Mouse (Mus musculus): ENCODE data around the gene Acin1. TPM values are rescaled to one million over a fixed set of nuclear protein-coding genes. Genes with fewer than 3 reads are reported as not detected.

The Acin1 gene
- polyA plus RNA-seq, 1 experiment: 107 TPM

GRCm38 (mm10) chr14:54602613-54603012, 84.1 kb downstream of the Acin1 start:
- H3K79me3 ChIP-seq (ENCODE audit: low read depth): no peaks in the 10 kb centered on the region
- H3ac ChIP-seq (ENCODE audit: control insufficient read depth, insufficient read length, low read depth): no peak overlapping the region
- H3K36me3 ChIP-seq (ENCODE audit: control insufficient read depth, insufficient read depth): peaks cover 3% of the 10 kb centered on the region
- TF ChIP-seq CEBPB (IDR thresholded peaks at IDR 0.05; ENCODE audit: low read depth) (no peak), CTCF (IDR thresholded peaks at IDR 0.05; ENCODE audit: control insufficient read depth, insufficient read depth, insufficient read length) (no peak), USF1 (IDR thresholded peaks at IDR 0.05; ENCODE audit: low read depth) (no peak), MYOD1 (IDR thresholded peaks at IDR 0.05; ENCODE audit: control insufficient read depth, insufficient read length, low read depth) (no peak), MYOG (IDR thresholded peaks at IDR 0.05; ENCODE audit: control insufficient read depth, extremely low read depth, insufficient read length) (no peak), FOSL1 (IDR thresholded peaks at IDR 0.05; ENCODE audit: insufficient read depth, low read length, poor library complexity, severe bottlenecking) (no peak), MAX (IDR thresholded peaks at IDR 0.05) (no peak)
- no peaks in the 10 kb centered on the region for H3K79me2 ChIP-seq (ENCODE audit: control insufficient read depth, insufficient read depth)
- peak overlapping the region; percentile 38 for H3K4me3 ChIP-seq (ENCODE audit: insufficient read depth, poor library complexity, severe bottlenecking)
- H3K27me3 ChIP-seq (ENCODE audit: control insufficient read depth, insufficient read depth, insufficient read length): no peaks in the 10 kb centered on the region

GRCm38 (mm10) chr14:54601601-54602000, 85.1 kb downstream of the Acin1 start:
- TF ChIP-seq USF1 (IDR thresholded peaks at IDR 0.05; ENCODE audit: low read depth) (no peak), MYOG (IDR thresholded peaks at IDR 0.05; ENCODE audit: control insufficient read depth, extremely low read depth, insufficient read length) (no peak), CTCF (IDR thresholded peaks at IDR 0.05; ENCODE audit: control insufficient read depth, insufficient read depth, insufficient read length) (no peak), CEBPB (IDR thresholded peaks at IDR 0.05; ENCODE audit: low read depth) (no peak), MYOD1 (IDR thresholded peaks at IDR 0.05; ENCODE audit: control insufficient read depth, insufficient read length, low read depth) (no peak), MAX (IDR thresholded peaks at IDR 0.05) (no peak), FOSL1 (IDR thresholded peaks at IDR 0.05; ENCODE audit: insufficient read depth, low read length, poor library complexity, severe bottlenecking) (no peak)
- peaks cover 3% of the 10 kb centered on the region for H3K36me3 ChIP-seq (ENCODE audit: control insufficient read depth, insufficient read depth)
- no peak overlapping the region for H3K4me3 ChIP-seq (ENCODE audit: insufficient read depth, poor library complexity, severe bottlenecking)
- H3K79me2 ChIP-seq (ENCODE audit: control insufficient read depth, insufficient read depth): no peaks in the 10 kb centered on the region
- H3K79me3 ChIP-seq (ENCODE audit: low read depth): no peaks in the 10 kb centered on the region
- H3K27me3 ChIP-seq (ENCODE audit: control insufficient read depth, insufficient read depth, insufficient read length): no peaks in the 10 kb centered on the region
- H3ac ChIP-seq (ENCODE audit: control insufficient read depth, insufficient read length, low read depth): no peak overlapping the region

- no peak overlapping the region for H3ac ChIP-seq (ENCODE audit: control insufficient read depth, insufficient read length, low read depth)
- peaks cover 3% of the 10 kb centered on the region for H3K36me3 ChIP-seq (ENCODE audit: control insufficient read depth, insufficient read depth)
- no peak overlapping the region for H3K4me3 ChIP-seq (ENCODE audit: insufficient read depth, poor library complexity, severe bottlenecking)
- no peaks in the 10 kb centered on the region for H3K27me3 ChIP-seq (ENCODE audit: control insufficient read depth, insufficient read depth, insufficient read length)
- no peaks in the 10 kb centered on the region for H3K79me2 ChIP-seq (ENCODE audit: control insufficient read depth, insufficient read depth)
- no peaks in the 10 kb centered on the region for H3K79me3 ChIP-seq (ENCODE audit: low read depth)
- no peak for TF ChIP-seq FOSL1 (IDR thresholded peaks at IDR 0.05; ENCODE audit: insufficient read depth, low read length, poor library complexity, severe bottlenecking)
- no peak for TF ChIP-seq CEBPB (IDR thresholded peaks at IDR 0.05; ENCODE audit: low read depth)
- TF ChIP-seq MYOG (IDR thresholded peaks at IDR 0.05; ENCODE audit: control insufficient read depth, extremely low read depth, insufficient read length): no peak
- TF ChIP-seq MYOD1 (IDR thresholded peaks at IDR 0.05; ENCODE audit: control insufficient read depth, insufficient read length, low read depth): no peak
- TF ChIP-seq USF1 (IDR thresholded peaks at IDR 0.05; ENCODE audit: low read depth): no peak
- no peak for TF ChIP-seq MAX (IDR thresholded peaks at IDR 0.05)
- no peak for TF ChIP-seq CTCF (IDR thresholded peaks at IDR 0.05; ENCODE audit: control insufficient read depth, insufficient read depth, insufficient read length)
Measured at GRCm38 (mm10) chr14:54597084-54597483, 89.6 kb downstream of the Acin1 start.

DNA sequence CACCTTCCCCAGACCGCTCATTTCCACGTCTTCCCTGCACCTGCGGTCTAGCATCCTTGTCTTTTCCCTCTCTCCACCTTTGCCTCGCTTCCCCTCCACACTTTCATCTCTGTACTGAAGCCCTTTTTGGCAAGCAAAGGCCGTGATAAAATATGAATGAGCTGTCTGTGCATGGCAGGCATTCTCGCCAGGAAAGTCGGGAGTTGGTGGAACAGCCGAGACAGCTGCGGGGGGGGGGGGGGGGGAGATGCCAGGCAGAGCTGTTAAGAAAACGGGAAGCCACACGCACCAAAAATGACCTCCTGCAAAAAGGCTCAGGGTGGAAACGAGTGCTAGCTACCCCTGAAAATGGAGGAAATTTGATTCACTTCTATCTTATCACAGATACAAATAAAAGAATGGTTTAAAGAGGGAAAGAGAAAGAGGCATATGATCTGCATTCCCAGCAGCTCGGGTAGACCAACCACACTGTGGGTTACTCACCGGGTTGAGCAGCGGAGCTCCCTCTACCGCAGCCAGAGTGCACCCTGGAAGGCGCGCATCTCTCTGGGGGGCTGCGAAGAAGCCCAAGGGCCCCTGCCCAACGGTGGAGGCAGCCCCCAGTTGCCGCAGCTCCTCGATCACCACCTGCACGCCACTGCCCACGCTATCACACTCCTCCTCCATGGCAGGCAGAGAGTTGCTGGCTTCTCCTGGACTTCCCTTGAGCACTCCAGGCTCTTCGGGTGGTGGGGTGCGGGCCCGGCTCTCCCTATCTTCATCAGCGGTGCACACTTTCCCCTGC, 91.9 kb downstream of the Acin1 start:
- H3K79me2 ChIP-seq (ENCODE audit: control insufficient read depth, insufficient read depth): no peaks in the 10 kb centered on the region
- no peaks in the 10 kb centered on the region for H3K27me3 ChIP-seq (ENCODE audit: control insufficient read depth, insufficient read depth, insufficient read length)
- H3K79me3 ChIP-seq (ENCODE audit: low read depth): no peaks in the 10 kb centered on the region
- no peak overlapping the region for H3K4me3 ChIP-seq (ENCODE audit: insufficient read depth, poor library complexity, severe bottlenecking)
- TF ChIP-seq MAX (IDR thresholded peaks at IDR 0.05) (no peak), CTCF (IDR thresholded peaks at IDR 0.05; ENCODE audit: control insufficient read depth, insufficient read depth, insufficient read length) (no peak), USF1 (IDR thresholded peaks at IDR 0.05; ENCODE audit: low read depth) (no peak), FOSL1 (IDR thresholded peaks at IDR 0.05; ENCODE audit: insufficient read depth, low read length, poor library complexity, severe bottlenecking) (no peak), MYOD1 (IDR thresholded peaks at IDR 0.05; ENCODE audit: control insufficient read depth, insufficient read length, low read depth) (no peak), MYOG (IDR thresholded peaks at IDR 0.05; ENCODE audit: control insufficient read depth, extremely low read depth, insufficient read length) (no peak), CEBPB (IDR thresholded peaks at IDR 0.05; ENCODE audit: low read depth) (no peak)
- no peaks in the 10 kb centered on the region for H3K36me3 ChIP-seq (ENCODE audit: control insufficient read depth, insufficient read depth)
- H3ac ChIP-seq (ENCODE audit: control insufficient read depth, insufficient read length, low read depth): no peak overlapping the region

DNA sequence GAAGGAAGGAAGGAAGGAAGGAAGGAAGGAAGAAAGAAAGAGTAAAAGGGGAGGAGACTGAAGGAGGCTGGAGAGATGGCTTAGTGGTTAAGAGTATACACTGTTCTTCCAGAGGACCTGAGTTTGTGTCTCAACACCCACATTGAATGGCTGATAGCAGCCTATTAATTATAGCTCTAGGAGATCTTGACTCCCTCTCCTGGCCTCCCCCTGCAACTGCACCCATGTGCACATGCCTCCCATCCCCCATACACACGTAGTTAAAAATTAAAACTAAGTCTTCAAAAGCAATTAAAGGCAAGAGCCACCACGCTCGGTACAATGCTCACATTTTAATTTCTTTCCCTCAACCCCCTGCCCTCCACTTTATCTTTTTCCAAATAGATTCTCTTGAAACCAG, 92.7 kb downstream of the Acin1 start:
- H3K79me2 ChIP-seq (ENCODE audit: control insufficient read depth, insufficient read depth): no peaks in the 10 kb centered on the region
- H3K36me3 ChIP-seq (ENCODE audit: control insufficient read depth, insufficient read depth): no peaks in the 10 kb centered on the region
- H3K4me3 ChIP-seq (ENCODE audit: insufficient read depth, poor library complexity, severe bottlenecking): no peak overlapping the region
- H3K79me3 ChIP-seq (ENCODE audit: low read depth): no peaks in the 10 kb centered on the region
- no peak overlapping the region for H3ac ChIP-seq (ENCODE audit: control insufficient read depth, insufficient read length, low read depth)
- TF ChIP-seq CEBPB (IDR thresholded peaks at IDR 0.05; ENCODE audit: low read depth) (no peak), FOSL1 (IDR thresholded peaks at IDR 0.05; ENCODE audit: insufficient read depth, low read length, poor library complexity, severe bottlenecking) (no peak), MYOD1 (IDR thresholded peaks at IDR 0.05; ENCODE audit: control insufficient read depth, insufficient read length, low read depth) (no peak), MYOG (IDR thresholded peaks at IDR 0.05; ENCODE audit: control insufficient read depth, extremely low read depth, insufficient read length) (no peak), USF1 (IDR thresholded peaks at IDR 0.05; ENCODE audit: low read depth) (no peak), MAX (IDR thresholded peaks at IDR 0.05) (no peak), CTCF (IDR thresholded peaks at IDR 0.05; ENCODE audit: control insufficient read depth, insufficient read depth, insufficient read length) (no peak)
- H3K27me3 ChIP-seq (ENCODE audit: control insufficient read depth, insufficient read depth, insufficient read length): no peaks in the 10 kb centered on the region

Measured in C2C12 (cell line).